Mouse (Mus musculus): ENCODE measurements at regions not wholly inside any gene's neighbourhood (a gene's known extent, or its start where the extent isn't known, plus 50 kb on each side); places are given as distances from the start of the nearest gene placed in this dataset.

DNA sequence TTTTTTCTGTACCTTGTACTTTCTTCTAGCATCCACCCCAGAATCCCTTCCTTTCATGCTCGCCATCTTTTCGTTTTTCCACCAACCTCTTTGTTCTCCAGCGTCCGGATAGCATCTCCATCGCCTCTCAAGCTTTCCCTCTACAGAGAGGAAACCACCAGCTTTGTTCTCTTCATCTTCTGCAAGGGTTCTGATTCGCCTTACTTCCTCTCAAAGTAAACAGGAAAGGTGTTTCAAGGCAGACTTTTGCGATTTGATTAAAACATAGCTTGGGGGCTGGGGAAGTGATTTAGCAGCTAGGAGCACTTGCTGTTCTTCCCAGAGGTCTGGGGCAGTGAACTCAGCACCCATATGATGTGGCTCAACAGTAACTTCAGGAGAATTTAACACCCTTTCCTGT, 71.4 kb downstream of the Emp1 start:
- no peak for DNase-seq

DNA sequence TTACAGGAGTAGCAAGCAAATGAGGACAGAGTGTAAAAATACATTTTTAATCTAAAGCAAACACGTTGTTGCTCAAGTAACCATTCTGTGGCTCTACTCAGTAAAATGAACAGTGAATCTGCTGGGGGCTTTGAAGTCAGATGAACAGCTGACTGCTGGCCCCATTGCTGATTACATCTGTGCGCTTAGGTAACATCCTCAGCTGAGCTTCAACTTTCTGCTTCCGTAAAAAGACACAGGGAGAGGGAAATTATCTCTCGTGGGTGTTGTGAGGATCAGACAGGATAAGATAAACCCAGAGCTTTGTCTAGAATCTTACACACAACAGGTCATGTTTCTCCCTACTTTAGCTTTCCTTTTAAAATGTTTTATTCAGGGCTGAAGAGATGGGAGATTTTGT, 74.0 kb downstream of the Emp1 start:
- DNase-seq: no peak

DNA sequence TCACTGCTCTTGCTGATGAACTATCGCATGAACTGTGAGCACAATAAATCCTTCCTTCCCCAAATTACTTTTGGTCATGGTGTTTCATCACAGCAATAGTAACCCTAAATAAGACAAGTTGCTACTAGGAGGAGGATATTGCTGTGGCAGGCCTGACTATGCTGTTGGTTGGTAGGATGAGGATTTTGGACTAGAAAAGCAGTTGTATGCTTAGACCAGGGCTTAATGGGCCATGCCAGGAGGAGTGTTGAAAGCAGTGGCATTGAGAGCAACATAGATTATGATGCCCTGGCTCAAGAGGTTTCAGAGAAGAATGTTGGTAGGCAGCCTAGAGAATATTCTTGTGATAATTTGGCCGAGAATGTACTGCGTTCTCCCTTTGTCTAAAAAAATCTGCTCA, 75.9 kb downstream of the Emp1 start:
- DNase-seq: no peak

DNA sequence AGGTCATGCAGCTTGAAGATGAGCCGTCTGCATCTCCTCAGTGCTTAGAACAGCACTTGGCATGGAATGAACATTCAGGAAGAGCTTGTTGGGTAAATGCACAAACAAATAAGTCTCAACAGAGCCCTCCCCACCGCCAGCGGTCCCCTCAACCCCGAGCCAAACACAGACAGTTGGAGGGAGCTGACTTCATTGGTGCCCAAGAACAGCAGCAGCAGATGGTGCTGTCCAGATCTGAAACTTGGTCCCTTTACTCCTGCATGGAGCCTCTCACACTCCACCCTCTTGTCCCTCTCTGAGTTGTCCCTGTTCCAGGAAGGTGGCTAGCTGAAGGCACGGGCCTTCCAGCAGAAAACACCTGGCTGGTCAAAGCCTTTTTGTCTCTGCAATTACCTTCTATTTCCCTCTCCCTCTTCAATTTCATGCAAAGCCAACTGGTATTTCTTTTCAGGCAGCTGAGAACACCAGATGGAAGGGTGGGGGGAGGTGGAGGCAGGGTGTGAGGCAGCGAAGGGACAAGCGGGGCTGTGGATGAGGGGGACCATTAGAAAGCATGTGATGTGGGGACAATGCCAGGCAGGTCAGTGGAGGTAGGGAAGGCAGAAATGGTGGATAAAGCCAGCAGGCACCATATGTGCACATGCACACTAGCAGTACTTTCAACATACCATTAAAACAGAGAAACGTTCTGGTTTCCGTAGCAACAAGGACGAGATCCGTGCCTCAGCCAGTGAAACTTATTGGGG, 79.0 kb downstream of the Emp1 start:
- DNase-seq: peak; percentile 35

DNA sequence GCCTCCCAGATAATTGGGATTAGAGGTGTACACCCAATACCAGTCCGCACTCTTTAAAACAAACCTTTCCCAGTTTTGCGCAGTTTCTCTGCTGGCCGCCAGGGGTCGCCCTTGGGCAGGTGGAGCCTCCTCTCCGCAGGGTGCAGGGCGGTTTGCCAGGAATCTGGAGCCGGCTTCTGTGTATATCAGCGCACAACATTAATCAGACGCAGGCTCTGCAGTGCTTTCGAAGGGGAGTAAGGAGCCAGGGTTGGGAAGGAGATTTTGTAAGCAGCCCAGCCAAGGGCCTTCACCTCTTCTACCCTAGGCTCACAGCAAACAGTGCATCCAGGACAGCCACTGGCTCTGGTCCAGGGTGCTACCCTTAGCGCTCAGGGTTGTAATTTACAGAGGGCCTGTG, 82.3 kb downstream of the Emp1 start:
- DNase-seq: peak; percentile 89

DNA sequence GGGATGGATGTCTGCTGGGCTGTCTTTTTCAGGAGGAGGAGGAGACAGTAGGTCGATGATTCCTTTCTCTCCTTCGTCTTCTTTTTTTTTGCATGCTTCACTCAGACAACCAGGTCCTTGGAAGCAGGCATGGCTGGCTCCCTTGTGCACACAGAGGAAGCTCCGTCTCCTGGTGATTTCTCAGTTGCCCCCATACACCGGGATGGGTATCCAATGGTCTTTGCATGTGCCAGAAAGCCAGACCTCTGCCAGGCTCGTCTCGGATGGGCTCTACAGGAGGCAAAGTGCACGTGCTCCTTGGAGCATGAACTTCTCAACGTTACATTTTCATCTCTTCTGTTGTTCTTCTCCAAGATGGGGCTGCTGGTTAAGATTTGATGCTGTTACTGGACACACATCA, 82.7 kb downstream of the Emp1 start:
- DNase-seq: peak; percentile 4

DNA sequence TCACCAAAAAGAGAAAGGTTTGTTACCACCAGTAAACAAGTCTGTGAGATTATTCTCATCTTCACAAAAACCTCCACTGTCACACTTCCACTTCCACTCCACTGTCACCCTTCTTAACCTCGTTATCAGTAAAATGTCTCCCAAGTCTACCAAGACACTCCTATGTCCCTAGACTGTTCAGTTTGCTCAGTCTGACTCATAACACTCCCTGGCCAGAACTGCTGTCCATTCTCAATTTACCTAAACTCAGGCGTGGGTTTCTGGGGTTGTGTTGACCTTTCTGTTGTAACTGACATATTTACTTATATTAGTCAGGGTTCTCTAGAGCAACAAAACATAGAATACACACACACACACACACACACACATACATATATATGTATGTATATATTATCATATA, 85.5 kb downstream of the Emp1 start:
- DNase-seq: no peak

DNA sequence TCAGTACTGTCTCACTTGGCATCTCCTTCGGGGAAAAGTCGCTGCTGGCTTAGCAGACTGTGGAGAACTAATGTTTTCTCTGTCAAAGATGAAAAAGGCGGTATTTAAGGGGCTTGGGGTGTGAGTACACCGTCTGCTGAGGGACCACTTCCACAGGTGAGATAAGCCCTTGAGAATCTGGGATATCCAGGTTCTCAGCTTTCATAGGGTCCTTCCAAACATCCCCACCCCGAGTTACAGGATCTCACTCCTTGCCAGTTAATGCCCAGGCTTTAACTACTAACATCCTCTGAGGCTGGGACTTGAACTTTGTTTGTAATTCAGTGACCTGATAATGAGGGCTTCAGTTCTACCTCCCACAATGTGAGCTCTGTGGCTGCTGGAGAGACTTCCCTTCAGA, 86.9 kb downstream of the Emp1 start:
- no peak for DNase-seq

DNA sequence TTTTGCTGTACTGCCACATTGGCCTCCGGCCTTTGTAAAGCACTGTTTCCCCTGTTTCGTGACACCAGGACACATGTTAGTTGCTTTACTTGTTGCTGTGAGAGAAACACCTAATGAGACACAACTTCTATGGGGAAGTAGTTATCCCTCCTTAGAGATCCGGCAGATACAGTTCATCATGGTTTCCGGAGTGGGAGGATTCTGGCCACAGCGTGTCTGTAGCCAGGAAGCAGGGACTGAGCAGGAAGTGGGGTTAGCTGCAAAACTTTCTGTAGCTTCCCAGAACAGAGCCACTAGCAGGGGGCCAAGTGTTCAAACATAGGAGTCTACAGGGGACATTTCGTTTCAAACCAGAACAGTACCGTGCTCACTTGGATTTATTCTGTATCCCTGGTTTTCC, 88.2 kb downstream of the Emp1 start:
- no peak for DNase-seq

DNA sequence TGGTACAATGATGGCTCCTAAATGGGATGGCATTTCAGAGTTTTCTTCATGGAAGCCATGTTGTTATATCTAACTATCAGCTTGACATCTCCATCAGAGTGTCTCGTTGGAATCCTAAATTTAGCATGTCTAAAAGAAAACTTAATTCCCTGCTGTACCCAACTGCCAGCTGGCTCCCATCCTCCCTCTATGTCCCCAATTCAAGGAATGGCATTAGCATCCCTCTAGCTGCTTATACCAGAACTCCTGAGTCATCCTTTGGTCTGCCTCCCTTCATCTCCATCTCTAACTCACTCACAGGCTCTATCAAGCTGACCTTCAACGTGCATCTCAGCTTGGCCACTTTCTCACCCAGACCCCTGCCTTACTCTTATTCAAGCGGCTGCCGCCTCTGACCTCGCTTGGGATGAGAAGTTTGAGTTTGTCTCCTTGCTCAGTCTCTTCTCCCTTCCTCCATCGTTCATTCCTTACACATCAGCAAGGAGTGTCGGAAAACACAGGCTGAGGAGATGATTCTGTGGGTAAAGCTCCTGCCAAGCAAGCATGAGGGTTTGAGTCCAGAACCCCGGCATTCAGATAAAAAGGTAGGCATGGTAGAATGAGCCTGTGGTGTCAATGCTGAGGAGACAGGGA, 88.9 kb downstream of the Emp1 start:
- DNase-seq: no peak

DNA sequence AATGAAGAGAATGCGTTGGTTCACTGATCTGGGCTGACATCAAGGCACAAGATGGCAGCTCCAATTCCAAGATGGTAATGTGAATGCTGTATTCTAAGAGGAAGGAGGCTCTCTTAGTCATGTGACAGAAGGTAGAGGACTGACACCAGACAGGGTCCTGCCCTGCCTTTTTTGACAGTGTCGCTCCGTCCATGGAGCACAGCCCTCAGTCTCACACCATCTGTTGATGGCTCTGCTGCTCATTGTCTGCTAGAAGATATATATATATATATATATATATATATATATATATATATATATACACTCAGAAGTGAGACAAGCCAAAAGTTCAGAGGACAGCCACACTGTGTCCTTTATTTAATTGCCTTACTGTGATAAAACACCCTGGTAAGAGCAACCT, 90.7 kb downstream of the Emp1 start:
- DNase-seq: no peak

DNA sequence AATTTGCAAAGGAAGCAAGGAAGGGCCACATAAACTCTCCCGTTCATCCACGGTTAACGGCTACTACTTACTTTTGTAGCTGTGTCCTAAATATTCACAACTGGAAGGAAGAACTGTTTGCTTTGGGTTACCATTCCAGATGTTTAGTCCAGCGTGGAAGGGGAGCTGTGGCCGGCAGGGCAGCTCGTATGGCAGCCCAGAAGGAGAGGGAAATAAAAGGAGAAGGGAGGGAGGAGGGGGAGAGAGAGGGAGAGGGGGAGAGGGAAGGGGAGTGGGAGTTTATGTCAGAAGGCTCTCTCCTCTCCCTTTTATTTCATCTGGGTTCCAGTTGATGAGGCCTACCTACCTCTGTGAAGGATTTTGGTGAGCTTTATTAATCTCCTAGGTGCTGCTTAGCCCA, 110.2 kb downstream of the Emp1 start:
- no peak for DNase-seq

DNA sequence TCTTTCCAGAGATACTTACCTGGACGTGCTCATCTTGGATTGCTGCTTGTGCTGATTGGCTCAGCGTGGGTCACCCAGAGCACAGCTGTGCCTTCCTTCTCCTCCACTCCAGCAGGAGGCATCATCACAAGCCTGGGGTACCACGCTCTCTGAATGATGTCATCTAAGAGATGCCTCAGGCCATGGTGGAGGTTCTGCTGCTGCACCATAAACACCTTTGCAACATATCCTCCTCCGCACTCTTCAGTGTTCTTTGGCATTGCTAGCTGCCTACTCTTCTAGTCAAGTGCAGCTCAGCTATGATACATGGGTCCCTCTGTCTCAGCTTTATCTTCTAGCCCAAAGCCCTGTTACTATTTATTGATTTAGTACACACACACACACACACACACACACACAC, 110.8 kb downstream of the Emp1 start:
- DNase-seq: no peak

DNA sequence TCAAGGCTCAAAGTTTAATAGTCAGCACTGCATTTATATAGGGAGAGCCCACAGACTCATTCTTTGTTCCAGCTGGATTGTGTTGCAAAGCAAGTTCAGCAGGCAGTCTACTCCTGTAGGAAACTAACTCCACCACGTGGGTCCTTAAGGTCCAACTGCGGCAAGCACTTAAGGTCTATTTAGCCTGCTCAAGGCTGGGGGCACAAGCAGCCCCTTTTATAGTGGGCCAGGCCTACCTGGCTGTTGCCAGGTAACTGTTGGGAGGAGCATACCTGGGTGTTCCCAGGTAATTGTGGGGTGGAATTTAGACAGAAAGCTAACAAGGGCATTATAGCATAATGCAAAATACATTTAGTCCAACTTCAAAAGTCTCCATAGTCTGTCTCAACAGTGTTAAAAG, 126.5 kb downstream of the Emp1 start:
- no peak for DNase-seq

DNA sequence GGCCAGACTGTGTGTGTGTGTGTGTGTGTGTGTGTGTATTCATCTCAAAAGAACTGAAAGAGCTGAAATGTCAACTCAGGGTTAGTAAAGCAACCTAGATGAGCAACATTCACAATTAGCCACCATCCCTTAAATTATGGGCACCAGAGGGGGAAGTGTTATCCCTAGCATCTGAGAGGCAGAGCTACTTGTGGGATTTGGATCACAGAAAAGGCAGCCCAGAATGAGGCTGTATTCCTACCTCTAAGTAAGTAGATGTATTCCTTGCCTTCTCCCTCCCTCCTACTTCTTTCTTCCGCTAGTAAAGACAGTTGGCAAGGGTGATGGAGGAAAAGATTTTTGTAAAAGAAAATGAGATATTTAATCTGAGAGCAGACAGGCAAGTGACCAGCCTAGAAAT, 131.6 kb downstream of the Emp1 start:
- DNase-seq: no peak

DNA sequence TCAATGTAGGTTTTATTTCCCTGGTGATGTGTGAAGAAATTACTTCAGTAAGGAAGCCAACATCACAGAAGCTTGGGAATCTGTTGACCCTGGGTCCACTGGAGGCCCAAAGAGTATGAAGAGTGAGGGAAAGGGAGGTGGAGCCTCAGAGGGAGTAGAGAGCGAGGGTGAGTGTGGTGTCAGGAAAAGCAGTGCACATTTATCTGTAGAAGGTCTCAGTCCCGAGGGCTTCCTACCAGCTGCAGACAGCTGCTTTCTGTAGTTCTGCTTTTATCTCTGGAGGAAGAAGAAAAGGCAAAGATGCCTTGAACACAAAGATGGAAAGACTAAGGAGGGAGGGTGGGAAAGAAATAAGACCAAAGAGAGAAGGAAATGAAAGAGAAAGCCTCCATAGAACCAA, 133.5 kb downstream of the Emp1 start:
- no peak for DNase-seq

DNA sequence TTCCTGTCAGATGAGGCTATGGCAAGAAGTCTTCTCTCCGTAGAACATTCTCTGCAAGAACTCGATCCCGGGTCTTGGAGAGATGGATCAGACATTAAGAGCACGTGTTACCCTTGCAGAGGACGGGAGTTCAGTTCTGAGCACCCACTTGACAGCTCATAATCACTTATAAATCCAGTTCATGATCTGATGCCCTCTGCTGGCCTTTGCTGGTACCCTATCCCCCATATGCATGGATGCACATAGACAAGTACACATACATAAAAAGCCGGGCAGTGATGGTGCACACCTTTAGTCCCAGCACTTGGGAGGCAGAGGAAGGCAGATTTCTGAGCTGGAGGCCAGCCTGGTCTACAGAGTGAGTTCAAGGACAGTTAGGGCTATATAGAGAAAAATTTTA, 136.2 kb downstream of the Emp1 start:
- DNase-seq: no peak

DNA sequence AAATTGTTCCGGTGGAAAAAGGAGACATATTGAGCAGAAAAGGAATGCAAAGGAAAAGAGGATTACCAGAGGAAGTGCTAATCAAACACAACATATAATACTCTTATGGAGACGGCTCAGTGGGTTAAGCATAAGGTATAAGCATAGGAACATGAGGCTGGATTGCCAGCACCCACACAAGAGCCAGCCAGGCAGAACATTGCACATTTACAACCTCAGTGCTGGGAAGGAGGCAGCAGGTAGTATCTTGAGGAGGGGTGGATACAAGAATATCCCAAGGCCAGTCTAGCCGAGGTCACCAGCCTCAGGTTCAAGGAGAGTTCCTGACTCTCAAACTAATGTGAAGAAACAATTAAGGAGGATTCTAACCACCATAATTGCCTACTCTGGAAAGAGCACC, 138.0 kb downstream of the Emp1 start:
- DNase-seq: no peak

DNA sequence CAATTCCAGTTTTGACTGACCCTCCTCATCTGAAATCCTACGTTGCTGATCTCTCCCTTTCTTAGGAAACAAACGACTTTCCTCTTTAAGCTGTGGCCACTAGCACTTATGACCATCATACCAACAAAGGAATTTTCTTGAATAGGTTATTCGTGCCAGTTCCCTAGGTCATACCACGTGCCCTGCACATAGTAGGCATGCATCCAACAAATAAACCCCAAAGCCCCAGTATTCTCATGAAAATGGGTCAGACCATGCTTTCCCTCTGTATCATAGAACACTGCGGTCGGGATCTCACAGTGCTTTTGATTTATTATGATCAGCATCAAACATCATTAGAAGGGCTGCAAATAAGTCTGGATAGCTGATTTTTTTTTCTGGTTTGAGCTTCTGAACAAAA, 139.4 kb downstream of the Emp1 start:
- no peak for DNase-seq

DNA sequence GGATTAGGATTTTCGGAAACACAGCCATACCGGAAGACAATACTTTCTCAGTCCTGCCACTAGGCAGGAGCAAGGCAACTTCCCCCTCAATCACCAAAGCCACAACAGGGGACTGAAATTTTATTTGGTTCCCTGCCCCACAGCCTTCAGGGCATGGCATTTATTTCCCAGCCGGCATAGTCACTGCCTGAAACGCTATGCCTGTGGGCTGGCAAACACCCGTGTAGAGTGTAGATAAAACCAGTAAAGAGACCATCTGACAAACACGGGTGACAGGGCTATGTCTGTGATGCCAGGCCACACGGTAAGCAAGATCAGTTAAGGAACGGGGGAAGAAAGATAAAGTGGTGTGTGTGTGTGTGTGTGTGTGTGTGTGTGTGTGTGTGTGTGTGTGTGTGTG, 140.1 kb downstream of the Emp1 start:
- DNase-seq: no peak

DNA sequence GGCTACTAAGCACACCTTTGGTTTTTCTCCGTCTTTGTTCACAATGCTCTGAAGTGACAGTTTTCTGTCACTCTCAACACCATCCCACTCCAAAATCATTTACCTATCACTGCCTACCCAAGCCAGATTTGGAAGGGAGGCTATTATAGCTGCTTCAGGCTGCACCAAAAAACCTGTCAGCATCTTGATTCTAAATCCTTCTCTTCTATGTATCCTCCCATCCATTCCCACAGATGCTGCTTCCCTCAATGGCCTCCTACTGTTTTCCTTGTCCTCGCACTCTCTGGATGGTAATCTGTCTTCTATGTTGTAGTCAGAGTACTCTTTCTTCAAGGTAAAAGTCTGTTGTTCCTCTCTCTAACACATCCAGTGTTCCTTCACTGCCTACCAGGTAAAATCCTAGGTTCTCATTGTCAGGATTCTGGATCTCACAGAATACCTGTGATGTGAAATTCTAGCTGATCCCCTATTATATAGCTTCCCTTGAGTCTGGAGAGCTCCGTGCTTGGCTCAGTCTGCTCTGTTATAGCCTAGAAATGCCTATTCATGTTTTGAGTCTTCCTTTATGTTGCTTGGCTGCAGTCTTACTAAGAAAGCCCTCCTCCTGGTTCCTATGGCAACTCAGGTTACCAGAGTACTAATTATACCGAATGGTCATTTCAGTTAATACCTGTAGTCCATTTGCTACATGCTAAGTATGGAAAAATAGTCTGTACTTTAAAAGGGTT, 156.5 kb downstream of the Emp1 start:
- no peak for DNase-seq

DNA sequence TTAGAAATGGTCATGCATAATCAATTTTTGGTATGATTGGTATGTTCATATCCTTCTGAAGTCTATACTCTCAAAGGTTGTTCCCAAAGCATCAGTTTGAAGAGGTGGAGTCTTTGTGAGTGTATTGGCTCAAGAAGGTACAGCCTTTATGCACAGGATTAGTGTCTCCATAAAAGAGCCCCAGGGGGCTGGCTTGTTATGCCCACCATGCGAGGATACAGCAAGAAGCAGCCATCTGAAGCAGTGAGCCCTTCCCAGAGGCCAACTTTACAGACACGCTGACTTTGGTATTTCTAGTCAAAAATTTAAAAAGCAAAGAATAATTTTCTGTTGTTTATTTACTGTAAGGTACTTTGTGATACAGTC, 157.1 kb downstream of the Emp1 start:
- no peak for DNase-seq

DNA sequence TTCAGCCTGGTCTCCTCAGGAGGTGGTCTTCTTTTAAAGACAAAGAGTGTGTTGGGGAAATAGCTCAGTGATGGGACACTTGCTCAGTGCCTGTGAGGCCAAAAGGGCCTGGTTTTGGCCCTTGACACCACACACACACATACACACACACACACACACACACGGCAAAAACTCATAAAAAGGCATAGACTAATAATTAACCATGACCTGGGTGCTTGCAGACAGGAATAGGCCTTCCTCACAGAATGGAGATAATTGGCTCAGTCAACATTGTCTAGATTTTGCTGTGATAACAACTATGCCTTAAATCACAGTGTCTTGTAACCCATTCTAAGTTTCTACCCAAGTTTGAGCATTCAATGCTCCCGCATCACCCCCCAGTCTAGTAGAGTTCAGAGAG, 158.5 kb downstream of the Emp1 start:
- DNase-seq: no peak

DNA sequence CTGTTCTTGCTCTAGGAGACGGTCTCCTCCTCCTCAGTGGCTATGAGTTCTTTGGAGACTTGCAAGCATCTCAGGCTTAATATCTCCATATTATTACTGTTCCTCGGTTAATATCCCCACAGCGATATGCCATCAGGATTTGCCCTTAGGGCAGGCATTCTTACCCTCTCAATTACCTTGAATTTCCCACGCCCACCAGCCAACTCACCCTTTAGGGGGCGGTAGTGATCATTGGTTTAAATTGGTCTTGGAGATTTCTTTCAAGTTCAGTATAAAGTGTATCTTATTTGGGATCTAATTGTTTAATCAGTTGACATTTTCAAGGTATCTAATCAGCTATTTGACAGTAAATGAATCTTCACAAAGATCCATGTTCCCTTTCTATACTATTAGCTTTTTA, 162.5 kb downstream of the Emp1 start:
- DNase-seq: peak; percentile 16
